Mouse (Mus musculus) heart, adult 2 months (tissue): ENCODE results near the gene Galnt15. TPM values are rescaled to one million over a fixed set of nuclear protein-coding genes. Genes with fewer than 3 reads are reported as not detected.

Source experiments
- DNase-seq, 2 experiments: peaks; one replicate each; pipeline ENCODE4 v3.0.0; 2021
- H3K27ac ChIP-seq: fragments of 200-600 bp; 2 replicates; pipeline ENCODE4 v1.8.1; 2022
- H3K27me3 ChIP-seq: fragments of 200-500 bp; 2 replicates; pipeline ENCODE4 v1.6.1; 2012; ENCODE audit warnings: mild to moderate bottlenecking, low read length, inconsistent platforms, mixed read lengths; ENCODE audit not compliant: control insufficient read depth, insufficient read depth
- H3K36me3 ChIP-seq: fragments of 200-500 bp; 2 replicates; pipeline ENCODE4 v1.6.1; 2012; ENCODE audit warnings: low read length, inconsistent platforms; ENCODE audit not compliant: control insufficient read depth, insufficient read depth
- H3K4me1 ChIP-seq: fragments of 200-500 bp; 2 replicates; pipeline ENCODE4 v1.6.1; 2011; ENCODE audit warnings: low read length; ENCODE audit not compliant: control insufficient read depth, insufficient read depth
- H3K4me3 ChIP-seq: fragments of 200-600 bp; 2 replicates; pipeline ENCODE4 v1.8.1; 2022
- H3K79me2 ChIP-seq: fragments of 200-500 bp; replicated peaks from 2 replicates; pipeline ENCODE4 v1.6.1; 2012; ENCODE audit warnings: mild to moderate bottlenecking, inconsistent platforms, low read length, moderate library complexity, mixed read lengths; ENCODE audit not compliant: control insufficient read depth, insufficient read depth
- H3K9ac ChIP-seq: fragments of 200-500 bp; 2 replicates; pipeline ENCODE4 v1.6.1; 2012; ENCODE audit warnings: low read depth, mild to moderate bottlenecking, control low read depth, inconsistent platforms, low read length, mixed read lengths
- CTCF ChIP-seq: fragments of 200-600 bp; IDR thresholded peaks from 2 replicates; pipeline ENCODE4 v1.8.1; 2022; ENCODE audit warnings: antibody characterized with exemption, mild to moderate bottlenecking, moderate library complexity
- EP300 ChIP-seq: fragments of 200-500 bp; IDR thresholded peaks from 2 replicates; pipeline ENCODE4 v1.6.1; 2011; ENCODE audit warnings: low read depth, low read length, control low read depth; ENCODE audit not compliant: insufficient read depth
- POLR2A ChIP-seq: fragments of 200-500 bp; IDR thresholded peaks from 2 replicates; pipeline ENCODE4 v1.6.1; 2011; ENCODE audit warnings: mild to moderate bottlenecking, low read depth, low read length, control low read depth; ENCODE audit not compliant: insufficient read depth
- WGBS: fragments of 180-500 bp; shearing (Covaris S2); methylation state at CpG from one replicate; pipeline ENCODE4 v1.1.7; 2018; 5-methylcytosine and 5-hydroxymethylcytosine counted together
- intact Hi-C: fragments of 180-260 bp; cut with DNase I; formaldehyde crosslinking; loops from one replicate; pipeline ENCODE4 v1.15.1; 2025
- polyA plus RNA-seq: library from polyadenylated mRNA; depleted of rRNA; stranded (reverse); fragments of >200 nt; gene quantifications from 2 replicates; pipeline ENCODE4 v1.2.3, GENCODE M21; 2012
- total RNA-seq, 2 experiments: library from RNA; stranded (reverse); gene quantifications; 2 replicates each; pipeline ENCODE4 v1.2.3; 2021

The Galnt15 gene
- total and polyA plus RNA-seq, 3 experiments = 10.1 to 18.1 (median 11.2) TPM

DNA sequence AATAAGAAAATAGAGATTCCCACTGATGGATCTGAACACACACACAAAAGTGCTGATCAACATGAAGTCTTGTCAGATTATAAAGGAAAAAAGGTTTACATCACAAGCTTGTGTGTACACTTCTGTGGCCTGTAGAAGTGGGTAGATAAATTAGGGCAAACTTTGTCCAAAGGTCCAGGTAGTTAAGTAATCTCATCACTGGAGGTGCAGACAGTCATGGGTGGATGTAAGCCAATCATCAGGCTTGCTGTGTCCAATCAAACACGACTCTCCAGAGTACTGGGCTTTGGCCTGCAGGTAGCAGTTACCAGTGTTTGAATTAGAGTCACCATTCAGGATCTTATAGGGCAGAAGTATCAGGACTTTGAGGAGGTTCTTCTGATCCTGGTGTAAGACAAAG lies 64.2 kb downstream of the Galnt15 start:
- peaks cover 2% of the 10 kb centered on the region; the same call in 1 of the 2 replicates for H3K79me2 ChIP-seq
- 31% methylated on average over 1 of the region's 1 CpGs for WGBS
- no peak overlapping the region for H3K4me3 ChIP-seq
- H3K36me3 ChIP-seq = peaks cover 9% of the 10 kb centered on the region
- no peaks in the 10 kb centered on the region for H3K27me3 ChIP-seq
- intact Hi-C loops = no loop called here
- no peak for TF ChIP-seq EP300
- no peak for TF ChIP-seq POLR2A
- TF ChIP-seq CTCF = no peak
- H3K4me1 ChIP-seq = peaks cover 5% of the 10 kb centered on the region
- H3K27ac ChIP-seq = no peak overlapping the region; the same call in 1 of the 2 replicates
- H3K9ac ChIP-seq = no peak overlapping the region
- no peak for DNase-seq

- TF ChIP-seq POLR2A (no peak), CTCF (no peak), EP300 (no peak)
- 30% methylated on average over 11 of the region's 11 CpGs for WGBS
- no peaks in the 10 kb centered on the region for H3K27me3 ChIP-seq
- no peak overlapping the region; the same call in 1 of the 2 replicates for H3K27ac ChIP-seq
- H3K36me3 ChIP-seq = peaks cover 9% of the 10 kb centered on the region
- H3K9ac ChIP-seq = 0 out of 2 replicates have a peak overlapping the region, but pooled peaks have one; percentile 40
- peak in 1 of 2 experiments; percentile 30 for DNase-seq
- H3K4me1 ChIP-seq = peaks cover 5% of the 10 kb centered on the region
- intact Hi-C loops = no loop called here
- H3K4me3 ChIP-seq = no peak overlapping the region
- peaks cover 2% of the 10 kb centered on the region; the same call in 1 of the 2 replicates for H3K79me2 ChIP-seq
Measured at GRCm38 (mm10) chr14:32093500-32094117, 64.8 kb downstream of the Galnt15 start.

DNA sequence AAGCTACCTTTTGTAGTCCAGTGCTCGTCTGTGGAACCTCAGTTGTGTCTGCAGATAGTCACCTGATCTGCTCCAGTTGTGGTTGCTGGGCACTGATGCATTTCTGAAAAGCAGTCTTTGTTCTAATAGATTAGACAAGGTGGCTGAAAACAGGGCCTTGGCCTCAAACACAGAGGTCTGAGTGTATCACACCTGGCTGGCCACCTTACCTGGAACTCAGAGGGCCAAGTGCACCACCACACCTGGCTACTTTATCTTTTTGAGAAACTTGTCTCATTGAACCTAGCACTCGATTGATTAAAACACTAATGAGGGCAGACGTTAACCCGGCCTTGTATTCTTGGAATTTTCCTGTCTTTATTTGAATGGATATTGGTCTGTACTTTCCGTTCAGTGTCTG lies 66.9 kb downstream of the Galnt15 start:
- Histone ChIP-seq H3K27ac (no peak overlapping the region), H3K4me1 (peaks cover 5% of the 10 kb centered on the region), H3K36me3 (peaks cover 9% of the 10 kb centered on the region), H3K4me3 (no peak overlapping the region), H3K9ac (no peak overlapping the region), H3K27me3 (no peaks in the 10 kb centered on the region), H3K79me2 (no peaks in the 10 kb centered on the region)
- WGBS = 90% methylated on average over 5 of the region's 5 CpGs
- no peak for DNase-seq
- TF ChIP-seq CTCF = no peak
- no peak for TF ChIP-seq EP300
- TF ChIP-seq POLR2A = no peak
- intact Hi-C loops = no loop called here

DNA sequence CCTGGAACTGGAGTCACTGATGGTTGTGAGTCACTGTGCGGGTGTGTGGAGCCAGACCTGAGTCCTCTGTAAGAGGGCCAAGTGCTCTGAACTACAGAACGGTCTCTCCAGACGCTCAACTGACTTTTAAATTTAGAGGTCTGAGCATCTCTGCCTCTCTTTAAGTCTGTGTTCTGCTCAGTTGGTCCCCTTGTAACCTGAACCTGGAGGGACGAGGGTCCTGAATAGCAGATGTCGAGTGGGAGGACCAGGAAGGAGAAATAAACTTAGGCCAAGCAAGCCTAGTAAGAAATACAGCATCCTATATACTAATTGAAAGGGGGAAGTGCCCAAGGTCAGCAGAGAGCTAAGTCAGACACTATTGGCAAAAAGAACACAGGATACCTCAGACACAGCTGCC lies 68.0 kb downstream of the Galnt15 start:
- DNase-seq = no peak
- intact Hi-C loops = no loop called here
- Histone ChIP-seq H3K27ac (no peak overlapping the region), H3K27me3 (no peaks in the 10 kb centered on the region), H3K4me1 (peaks cover 3% of the 10 kb centered on the region), H3K4me3 (no peak overlapping the region), H3K9ac (no peak overlapping the region), H3K79me2 (no peaks in the 10 kb centered on the region), H3K36me3 (peaks cover 9% of the 10 kb centered on the region)
- 85% methylated on average over 5 of the region's 5 CpGs for WGBS
- TF ChIP-seq EP300 (no peak), CTCF (no peak), POLR2A (no peak)

GRCm38 (mm10) chr14:32097691-32098090 lies 68.9 kb downstream of the Galnt15 start:
- intact Hi-C loops = no loop called here
- Histone ChIP-seq H3K36me3 (peaks cover 8% of the 10 kb centered on the region), H3K9ac (no peak overlapping the region), H3K27me3 (no peaks in the 10 kb centered on the region), H3K27ac (no peak overlapping the region), H3K4me1 (peaks cover 3% of the 10 kb centered on the region), H3K4me3 (no peak overlapping the region), H3K79me2 (no peaks in the 10 kb centered on the region)
- TF ChIP-seq POLR2A (no peak), CTCF (no peak), EP300 (no peak)
- 94% methylated on average over 7 of the region's 7 CpGs for WGBS
- DNase-seq = no peak

DNA sequence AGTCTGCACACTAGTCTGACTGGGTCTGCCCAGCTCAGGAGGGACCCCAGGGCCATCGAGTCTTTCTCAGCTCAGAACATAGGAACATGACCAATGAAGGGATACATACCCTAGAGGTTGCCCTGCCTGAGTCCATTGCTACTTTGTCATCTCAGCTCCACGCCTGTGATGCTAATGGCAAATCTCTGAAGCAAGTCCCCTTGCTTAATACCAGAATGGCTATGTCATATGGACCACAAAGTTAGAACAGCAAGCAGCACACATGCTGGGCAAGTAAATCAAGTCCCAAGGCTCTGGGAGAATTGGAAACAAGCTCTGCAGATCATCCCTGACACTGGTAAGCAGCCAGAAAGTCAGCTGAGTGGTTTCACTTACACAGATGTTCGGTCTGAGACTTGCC lies 70.2 kb downstream of the Galnt15 start:
- Histone ChIP-seq H3K4me1 (no peaks in the 10 kb centered on the region), H3K27ac (no peak overlapping the region), H3K4me3 (no peak overlapping the region), H3K36me3 (peaks cover 2% of the 10 kb centered on the region; the same call in 1 of the 2 replicates), H3K79me2 (no peaks in the 10 kb centered on the region), H3K9ac (no peak overlapping the region), H3K27me3 (no peaks in the 10 kb centered on the region)
- intact Hi-C loops = no loop called here
- no peak for DNase-seq
- WGBS = 87% methylated on average over 3 of the region's 3 CpGs
- TF ChIP-seq EP300 (no peak), POLR2A (no peak), CTCF (no peak)
